8 mouse cellular contexts compared by ENCODE assay signal in the genomic region with DNA sequence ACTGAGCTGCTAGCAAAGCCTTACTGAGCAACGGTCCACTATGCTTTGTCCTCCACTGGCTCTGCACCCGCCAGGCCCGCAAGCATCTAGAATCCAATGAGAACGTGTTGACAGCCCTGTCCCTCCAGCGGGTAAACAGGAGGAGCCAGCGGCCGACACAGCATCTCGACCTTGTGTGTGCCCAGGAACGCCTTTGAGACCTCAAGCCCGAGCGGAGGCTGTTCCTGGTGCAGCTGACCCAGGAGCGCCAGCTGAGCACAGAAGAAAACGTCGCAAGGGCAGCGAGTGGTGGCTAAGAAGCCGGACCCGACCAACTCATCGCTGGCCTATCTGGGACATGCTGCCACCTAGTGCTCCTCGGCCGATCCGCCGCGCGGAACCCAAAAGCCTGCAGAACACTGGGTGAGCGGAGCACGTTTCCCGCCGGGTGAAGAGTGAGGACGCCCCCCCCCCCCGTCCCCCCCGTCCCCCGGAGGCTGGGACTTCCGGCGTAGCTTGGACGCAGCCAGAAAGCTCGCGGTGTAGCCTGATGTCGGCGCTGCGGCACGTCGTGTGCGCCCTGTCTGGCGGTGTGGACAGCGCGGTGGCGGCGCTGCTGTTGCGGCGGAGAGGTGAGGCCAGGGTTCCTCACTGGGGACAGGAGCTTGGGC. TPM values are rescaled to one million over a fixed set of nuclear protein-coding genes. Genes with fewer than 3 reads are reported as not detected.
DNase-seq lines count a peak whose midpoint lies in the region; ATAC-seq and TF ChIP-seq lines count a peak whose summit lies in the region.

A gene (plus strand): TSS at position 465 of the 650 bp plus-strand sequence.

- peak within 1 kb of the TSS; percentile 85 for H3K9ac ChIP-seq in heart, embryonic 12.5 days
- H3K9ac ChIP-seq in kidney, postnatal 0 days (ENCODE audit: low read depth, low read length): peak within 1 kb of the TSS; percentile 91
- peak within 1 kb of the TSS; percentile 91 for H3K9ac ChIP-seq in liver, embryonic 11.5 days (ENCODE audit: low read depth, low read length)
- peak within 1 kb of the TSS; percentile 54 for H3K9ac ChIP-seq in stomach, embryonic 14.5 days (replicated peaks; ENCODE audit: low read depth, low read length)

- H3K27me3 ChIP-seq in C2C12 (ENCODE audit: control insufficient read depth, insufficient read depth, insufficient read length): no peaks in the 10 kb centered on the region
- no peaks in the 10 kb centered on the region for H3K27me3 ChIP-seq in erythroblast, embryonic 14.5 days (ENCODE audit: control insufficient read depth)
- no peaks in the 10 kb centered on the region for H3K27me3 ChIP-seq in heart, embryonic 12.5 days (replicated peaks)
- H3K27me3 ChIP-seq in kidney, postnatal 0 days (ENCODE audit: insufficient read depth, low read length): no peaks in the 10 kb centered on the region
- H3K27me3 ChIP-seq in liver, embryonic 11.5 days (replicated peaks; ENCODE audit: control insufficient read depth, insufficient read depth, low read length): no peaks in the 10 kb centered on the region
- H3K27me3 ChIP-seq in stomach, embryonic 14.5 days (ENCODE audit: control insufficient read depth, insufficient read depth, low read length): no peaks in the 10 kb centered on the region

- H3K4me3 ChIP-seq in C2C12 (ENCODE audit: insufficient read depth, poor library complexity, severe bottlenecking): peak within 1 kb of the TSS; percentile 74
- H3K4me3 ChIP-seq in erythroblast, embryonic 14.5 days (replicated peaks): peak within 1 kb of the TSS; percentile 71
- H3K4me3 ChIP-seq in heart, embryonic 12.5 days: peak within 1 kb of the TSS; percentile 75
- H3K4me3 ChIP-seq in kidney, postnatal 0 days (replicated peaks; ENCODE audit: low read depth, low read length): peak within 1 kb of the TSS; percentile 78
- peak within 1 kb of the TSS; percentile 86 for H3K4me3 ChIP-seq in liver, embryonic 11.5 days (ENCODE audit: low read depth, low read length)
- peak within 1 kb of the TSS; percentile 73 for H3K4me3 ChIP-seq in stomach, embryonic 14.5 days (ENCODE audit: low read depth, low read length)

- peak within 1 kb of the TSS; percentile 91 for H3K4me2 ChIP-seq in heart, embryonic 12.5 days
- H3K4me2 ChIP-seq in kidney, postnatal 0 days (ENCODE audit: low read length): peak within 1 kb of the TSS; percentile 97
- peak within 1 kb of the TSS; percentile 92 for H3K4me2 ChIP-seq in liver, embryonic 11.5 days
- H3K4me2 ChIP-seq in stomach, embryonic 14.5 days (replicated peaks; ENCODE audit: low read depth, low read length): peak within 1 kb of the TSS; percentile 69

- peak within 1 kb of the TSS; percentile 81 for H3K27ac ChIP-seq in heart, embryonic 12.5 days (ENCODE audit: poor library complexity, severe bottlenecking)
- H3K27ac ChIP-seq in kidney, postnatal 0 days: peak within 1 kb of the TSS; percentile 85
- H3K27ac ChIP-seq in liver, embryonic 11.5 days (ENCODE audit: low read depth, low read length): peak within 1 kb of the TSS; percentile 73; the same call in 1 of the 2 replicates
- peak within 1 kb of the TSS; percentile 74 for H3K27ac ChIP-seq in stomach, embryonic 14.5 days (ENCODE audit: low read length)

- peaks cover 13% of the 10 kb centered on the region for H3K79me2 ChIP-seq in C2C12 (ENCODE audit: control insufficient read depth, insufficient read depth)

- WGBS in heart, embryonic 12.5 days: under 1% methylated on average over 50 of the region's 50 CpGs
- 1% methylated on average over 48 of the region's 50 CpGs for WGBS in kidney, postnatal 0 days
- WGBS in liver, embryonic 11.5 days: 1% methylated on average over 48 of the region's 50 CpGs
- 1% methylated on average over 50 of the region's 50 CpGs for WGBS in stomach, embryonic 14.5 days

- H3K9me3 ChIP-seq in erythroblast, embryonic 14.5 days (ENCODE audit: control insufficient read depth, low read length): no peaks in the 10 kb centered on the region
- no peaks in the 10 kb centered on the region for H3K9me3 ChIP-seq in heart, embryonic 12.5 days (replicated peaks)
- H3K9me3 ChIP-seq in kidney, postnatal 0 days (replicated peaks; ENCODE audit: low read length): no peaks in the 10 kb centered on the region
- no peaks in the 10 kb centered on the region for H3K9me3 ChIP-seq in liver, embryonic 11.5 days (ENCODE audit: control insufficient read depth, low read length)
- H3K9me3 ChIP-seq in stomach, embryonic 14.5 days (ENCODE audit: control insufficient read depth, low read depth, low read length): no peaks in the 10 kb centered on the region

- H3K4me1 ChIP-seq in erythroblast, embryonic 14.5 days (ENCODE audit: control insufficient read depth): peaks cover 23% of the 10 kb centered on the region
- peaks cover 20% of the 10 kb centered on the region for H3K4me1 ChIP-seq in heart, embryonic 12.5 days (replicated peaks)
- H3K4me1 ChIP-seq in kidney, postnatal 0 days (replicated peaks; ENCODE audit: insufficient read depth, low read length): no peaks in the 10 kb centered on the region
- peaks cover 9% of the 10 kb centered on the region for H3K4me1 ChIP-seq in liver, embryonic 11.5 days (replicated peaks; ENCODE audit: control insufficient read depth, insufficient read depth, low read length)
- peaks cover 6% of the 10 kb centered on the region; the same call in 1 of the 2 replicates for H3K4me1 ChIP-seq in stomach, embryonic 14.5 days (ENCODE audit: control insufficient read depth, insufficient read depth, low read length)

- TF ChIP-seq CTCF in C2C12 (IDR thresholded peaks at IDR 0.05; ENCODE audit: control insufficient read depth, insufficient read depth, insufficient read length): peak; percentile 73
- peak; percentile 66 for TF ChIP-seq CTCF in brain, embryonic 14.5 days (IDR thresholded peaks at IDR 0.05; ENCODE audit: borderline replicate concordance, extremely low read depth, insufficient read depth, insufficient read length)
- peak; percentile 73 for TF ChIP-seq CTCF in kidney, postnatal 0 days (IDR thresholded peaks at IDR 0.05; ENCODE audit: low read depth)

- H3K79me3 ChIP-seq in C2C12 (ENCODE audit: low read depth): no peaks in the 10 kb centered on the region

- peak; percentile 94 for ATAC-seq in heart, embryonic 12.5 days (ENCODE audit: insufficient number of reproducible peaks, low FRiP score)
- peak; percentile 91 for ATAC-seq in kidney, postnatal 0 days (replicated peaks; ENCODE audit: low FRiP score, low read depth)
- peak; percentile 94 for ATAC-seq in liver, embryonic 11.5 days (replicated peaks; ENCODE audit: low FRiP score)
- ATAC-seq in stomach, embryonic 14.5 days (ENCODE audit: insufficient number of reproducible peaks, insufficient read depth, low FRiP score, low read depth): peak; percentile 96

- DNase-seq in brain, embryonic 14.5 days (ENCODE audit: low read depth): peak; percentile 97
- DNase-seq in kidney, postnatal 0 days (ENCODE audit: low spot score): peak; percentile 97
- peak; percentile 92 for DNase-seq in liver, embryonic 11.5 days (ENCODE audit: low spot score)
- DNase-seq in naive thymus-derived CD4-positive, alpha-beta T cell, adult 2 months (ENCODE audit: low read depth): peak; percentile 92

- TF ChIP-seq POLR2A in brain, embryonic 14.5 days (IDR thresholded peaks at IDR 0.05; ENCODE audit: borderline replicate concordance, extremely low read depth, insufficient read depth, insufficient read length, poor library complexity, severe bottlenecking): peak; percentile 53; the same call in 1 of the 2 replicates

- H3K36me3 ChIP-seq in C2C12 (ENCODE audit: control insufficient read depth, insufficient read depth): peaks cover 34% of the 10 kb centered on the region
- peaks cover 58% of the 10 kb centered on the region for H3K36me3 ChIP-seq in erythroblast, embryonic 14.5 days (ENCODE audit: control insufficient read depth)
- peaks cover 47% of the 10 kb centered on the region for H3K36me3 ChIP-seq in heart, embryonic 12.5 days
- H3K36me3 ChIP-seq in kidney, postnatal 0 days (ENCODE audit: insufficient read depth, low read length): peaks cover 30% of the 10 kb centered on the region
- H3K36me3 ChIP-seq in liver, embryonic 11.5 days (ENCODE audit: control insufficient read depth, insufficient read depth, low read length): peaks cover 26% of the 10 kb centered on the region
- peaks cover 41% of the 10 kb centered on the region for H3K36me3 ChIP-seq in stomach, embryonic 14.5 days (ENCODE audit: control insufficient read depth, insufficient read depth, low read length)

- H3ac ChIP-seq in C2C12 (ENCODE audit: control insufficient read depth, insufficient read length, low read depth): peak within 1 kb of the TSS; percentile 62

TF ChIP-seq in C2C12, 6 proteins besides CTCF, POLR2A, EP300 and RAD21:
- TF ChIP-seq USF1 (IDR thresholded peaks at IDR 0.05; ENCODE audit: low read depth) (no peak), MAX (IDR thresholded peaks at IDR 0.05) (peak; percentile 41)

RNA-seq across cellular contexts. Expression of the gene that starts here (rescaled TPM):
- 10.4 TPM for polyA plus RNA-seq in C2C12 (2012; fragmentation: generic; extraction: Trizol)
- 57.4 and 75.2 TPM in 2 replicates for polyA plus RNA-seq in brain, embryonic 14.5 days (2012; rRNA removed)
- 1.6 and 1.9 TPM in 2 replicates for polyA plus RNA-seq in erythroblast, embryonic 14.5 days (2012)
- 29.9 and 30.1 TPM in 2 replicates for polyA plus RNA-seq in heart, embryonic 12.5 days (2016; fragmentation: Nextera tagmentation; extraction: Ambion mirVana)
- 37.1 and 40.9 TPM in 2 replicates for polyA plus RNA-seq in kidney, postnatal 0 days (2015; fragmentation: Nextera tagmentation; extraction: Ambion mirVana)
- 34.0 and 35.0 TPM in 2 replicates for polyA plus RNA-seq in liver, embryonic 11.5 days (2014; fragmentation: Nextera tagmentation; extraction: Ambion mirVana)
- 38.6 and 41.9 TPM in 2 replicates for polyA plus RNA-seq in stomach, embryonic 14.5 days (2014; fragmentation: Nextera tagmentation; extraction: Ambion mirVana)

Comparison
In these comparisons a context has a peak if more than half of its experiments do, and no peak if none do; other contexts are left out.
1. Peak in every context shown above with its lines: DNase-seq, ATAC-seq, H3K4me3 ChIP-seq and H3K27ac ChIP-seq.